Mouse (Mus musculus) limb, embryonic 11.5 days (tissue): ENCODE results near the gene Utrn. TPM values are rescaled to one million over a fixed set of nuclear protein-coding genes. Genes with fewer than 3 reads are reported as not detected.

ENCODE experiments used
- ATAC-seq: fragments of 200-750 bp; cut with Nextera tagmentation; 2 replicates; pipeline ENCODE4 v1.8.0; 2017; ENCODE audit warnings: low read depth; ENCODE audit not compliant: insufficient number of reproducible peaks, low FRiP score, low TSS enrichment
- DNase-seq: peaks from one replicate; pipeline ENCODE4 v3.0.0-alpha.2; 2015; ENCODE audit warnings: low spot score
- H3K27ac ChIP-seq: fragments of 300-500 bp; sonication (generic); replicated peaks from 2 replicates; pipeline ENCODE4 v1.5.1; 2014; ENCODE audit warnings: low read depth, mild to moderate bottlenecking, low read length
- H3K27me3 ChIP-seq: fragments of 300-500 bp; sonication (generic); 2 replicates; pipeline ENCODE4 v1.6.1; 2014; ENCODE audit warnings: mild to moderate bottlenecking, low read length, mixed read lengths; ENCODE audit not compliant: control insufficient read depth, insufficient read depth
- H3K36me3 ChIP-seq: fragments of 300-500 bp; sonication (generic); 2 replicates; pipeline ENCODE4 v1.6.1; 2014; ENCODE audit warnings: mild to moderate bottlenecking, low read length, moderate library complexity, mixed read lengths; ENCODE audit not compliant: control insufficient read depth, insufficient read depth
- H3K4me1 ChIP-seq: fragments of 300-500 bp; sonication (generic); 2 replicates; pipeline ENCODE4 v1.6.1; 2014; ENCODE audit warnings: low read length, mixed read lengths; ENCODE audit not compliant: control insufficient read depth, insufficient read depth
- H3K4me2 ChIP-seq: fragments of 300-500 bp; sonication (generic); 2 replicates; pipeline ENCODE4 v1.6.1; 2014; ENCODE audit warnings: low read depth, mild to moderate bottlenecking, moderate library complexity; ENCODE audit not compliant: severe bottlenecking
- H3K4me3 ChIP-seq: fragments of 300-500 bp; sonication (generic); 2 replicates; pipeline ENCODE4 v1.5.1; 2014; ENCODE audit warnings: low read depth, low read length
- H3K9ac ChIP-seq: fragments of 300-500 bp; sonication (generic); 2 replicates; pipeline ENCODE4 v1.6.1; 2014; ENCODE audit warnings: mild to moderate bottlenecking, low read length
- H3K9me3 ChIP-seq: fragments of 300-500 bp; sonication (generic); 2 replicates; pipeline ENCODE4 v1.6.1; 2016; ENCODE audit warnings: low read length; ENCODE audit not compliant: control insufficient read depth
- WGBS: fragments of 180-500 bp; shearing (Covaris S2); extraction: QIAGEN DNeasy Blood & Tissue Kit; methylation state at CpG from one replicate; pipeline ENCODE4 v1.1.7; 2014; 5-methylcytosine and 5-hydroxymethylcytosine counted together
- polyA plus RNA-seq: library from polyadenylated mRNA; unstranded; fragments of >200 nt; fragmentation: Nextera tagmentation; extraction: Ambion mirVana; gene quantifications from 2 replicates; pipeline ENCODE4 v1.2.1, GENCODE M21; 2014

Utrn gene
- polyA plus RNA-seq, 1 experiment from 2014 or later = 41.0 TPM

GRCm38 (mm10) chr10:12591946-12592345 is 277.2 kb downstream of the Utrn start:
- no peak for ATAC-seq
- 59% methylated on average over 5 of the region's 5 CpGs for WGBS
- H3K9ac ChIP-seq = no peak overlapping the region
- H3K27ac ChIP-seq = no peak overlapping the region
- no peak overlapping the region for H3K4me3 ChIP-seq
- no peaks in the 10 kb centered on the region for H3K9me3 ChIP-seq
- H3K4me2 ChIP-seq = no peak overlapping the region
- H3K4me1 ChIP-seq = no peaks in the 10 kb centered on the region
- H3K27me3 ChIP-seq = no peaks in the 10 kb centered on the region
- DNase-seq = no peak
- H3K36me3 ChIP-seq = no peaks in the 10 kb centered on the region

GRCm38 (mm10) chr10:12588051-12588450 is 281.1 kb downstream of the Utrn start:
- Histone ChIP-seq H3K4me1 (no peaks in the 10 kb centered on the region), H3K4me2 (no peak overlapping the region), H3K9me3 (no peaks in the 10 kb centered on the region), H3K27me3 (no peaks in the 10 kb centered on the region), H3K4me3 (no peak overlapping the region), H3K27ac (no peak overlapping the region), H3K9ac (no peak overlapping the region), H3K36me3 (no peaks in the 10 kb centered on the region)
- 88% methylated on average over 7 of the region's 7 CpGs for WGBS
- no peak for ATAC-seq
- no peak for DNase-seq

GRCm38 (mm10) chr10:12587318-12587717 is 281.8 kb downstream of the Utrn start:
- ATAC-seq (no peak), DNase-seq (no peak)
- Histone ChIP-seq H3K27ac (no peak overlapping the region), H3K4me3 (no peak overlapping the region), H3K27me3 (no peaks in the 10 kb centered on the region), H3K9me3 (no peaks in the 10 kb centered on the region), H3K4me2 (no peak overlapping the region), H3K36me3 (no peaks in the 10 kb centered on the region), H3K4me1 (no peaks in the 10 kb centered on the region), H3K9ac (no peak overlapping the region)
- WGBS = 74% methylated on average over 1 of the region's 1 CpGs

- no peak overlapping the region for H3K27ac ChIP-seq
- H3K4me2 ChIP-seq = no peak overlapping the region
- no peaks in the 10 kb centered on the region for H3K9me3 ChIP-seq
- WGBS = 91% methylated on average over 2 of the region's 2 CpGs
- no peak overlapping the region for H3K9ac ChIP-seq
- no peak overlapping the region for H3K4me3 ChIP-seq
- H3K27me3 ChIP-seq = no peaks in the 10 kb centered on the region
- no peak for DNase-seq
- ATAC-seq = no peak
- H3K36me3 ChIP-seq = no peaks in the 10 kb centered on the region
- no peaks in the 10 kb centered on the region for H3K4me1 ChIP-seq
Measured at GRCm38 (mm10) chr10:12586825-12587224, 282.3 kb downstream of the Utrn start.

GRCm38 (mm10) chr10:12586200-12586599 is 283.0 kb downstream of the Utrn start:
- H3K4me1 ChIP-seq = no peaks in the 10 kb centered on the region

GRCm38 (mm10) chr10:12583473-12583872 is 285.7 kb downstream of the Utrn start:
- no peak overlapping the region for H3K9ac ChIP-seq
- no peaks in the 10 kb centered on the region for H3K4me1 ChIP-seq
- WGBS = 93% methylated on average over 3 of the region's 3 CpGs
- H3K4me2 ChIP-seq = no peak overlapping the region
- H3K9me3 ChIP-seq = no peaks in the 10 kb centered on the region
- no peaks in the 10 kb centered on the region for H3K36me3 ChIP-seq
- no peak for ATAC-seq
- DNase-seq = no peak
- no peak overlapping the region for H3K4me3 ChIP-seq
- no peaks in the 10 kb centered on the region for H3K27me3 ChIP-seq
- H3K27ac ChIP-seq = no peak overlapping the region

More at GRCm38 (mm10) chr10:12586200-12586599, 283.0 kb downstream of the Utrn start:
- Histone ChIP-seq H3K9me3 (no peaks in the 10 kb centered on the region), H3K4me2 (no peak overlapping the region), H3K4me3 (no peak overlapping the region), H3K9ac (no peak overlapping the region), H3K36me3 (no peaks in the 10 kb centered on the region), H3K27ac (no peak overlapping the region), H3K27me3 (no peaks in the 10 kb centered on the region)
- DNase-seq (no peak), ATAC-seq (no peak)
- 81% methylated on average over 1 of the region's 1 CpGs for WGBS

GRCm38 (mm10) chr10:12579048-12579447 is 290.1 kb downstream of the Utrn start:
- ATAC-seq = peak; percentile 81
- peak; percentile 56 for DNase-seq
- Histone ChIP-seq H3K4me3 (no peak overlapping the region), H3K27ac (no peak overlapping the region), H3K4me1 (no peaks in the 10 kb centered on the region), H3K9ac (no peak overlapping the region), H3K27me3 (no peaks in the 10 kb centered on the region), H3K4me2 (no peak overlapping the region), H3K9me3 (no peaks in the 10 kb centered on the region), H3K36me3 (no peaks in the 10 kb centered on the region)
- WGBS = 8% methylated on average over 1 of the region's 1 CpGs

GRCm38 (mm10) chr10:12575849-12576435 is 293.2 kb downstream of the Utrn start:
- 70% methylated on average over 8 of the region's 8 CpGs for WGBS
- DNase-seq (no peak), ATAC-seq (no peak)
- Histone ChIP-seq H3K27ac (no peak overlapping the region), H3K4me2 (no peak overlapping the region), H3K36me3 (no peaks in the 10 kb centered on the region), H3K9ac (no peak overlapping the region), H3K9me3 (no peaks in the 10 kb centered on the region), H3K27me3 (no peaks in the 10 kb centered on the region), H3K4me3 (no peak overlapping the region), H3K4me1 (0 out of 2 replicates have a peak, but pooled peaks cover 3% of the 10 kb centered on the region)

- DNase-seq (no peak), ATAC-seq (no peak)
- Histone ChIP-seq H3K27ac (no peak overlapping the region), H3K4me3 (no peak overlapping the region), H3K36me3 (no peaks in the 10 kb centered on the region), H3K4me1 (0 out of 2 replicates have a peak, but pooled peaks cover 3% of the 10 kb centered on the region), H3K9me3 (no peaks in the 10 kb centered on the region), H3K4me2 (no peak overlapping the region), H3K9ac (no peak overlapping the region), H3K27me3 (no peaks in the 10 kb centered on the region)
- 60% methylated on average over 10 of the region's 10 CpGs for WGBS
Measured at GRCm38 (mm10) chr10:12574760-12575159, 294.4 kb downstream of the Utrn start.
